Mouse (Mus musculus) midbrain, embryonic 14.5 days (tissue): ENCODE results near the gene Amt. TPM values are rescaled to one million over a fixed set of nuclear protein-coding genes. Genes with fewer than 3 reads are reported as not detected.

Experiments
- ATAC-seq: fragments of 200-750 bp; cut with Nextera tagmentation; 2 replicates; pipeline ENCODE4 v1.8.0; 2017; ENCODE audit warnings: moderate number of reproducible peaks, moderate library complexity; ENCODE audit not compliant: low FRiP score, low TSS enrichment
- DNase-seq: peaks from one replicate; pipeline ENCODE4 v3.0.0-alpha.2; 2015
- H3K27ac ChIP-seq: fragments of 300-500 bp; sonication (generic); replicated peaks from 2 replicates; pipeline ENCODE4 v1.5.1; 2014; ENCODE audit warnings: mild to moderate bottlenecking, low read depth, low read length, moderate library complexity
- H3K27me3 ChIP-seq: fragments of 300-500 bp; sonication (generic); 2 replicates; pipeline ENCODE4 v1.6.1; 2014; ENCODE audit warnings: low read length, control low read depth, mixed read lengths; ENCODE audit not compliant: control insufficient read depth, insufficient read depth
- H3K36me3 ChIP-seq: fragments of 300-500 bp; sonication (generic); 2 replicates; pipeline ENCODE4 v1.6.1; 2014; ENCODE audit warnings: low read length, control low read depth; ENCODE audit not compliant: control insufficient read depth, insufficient read depth
- H3K4me1 ChIP-seq: fragments of 300-500 bp; sonication (generic); 2 replicates; pipeline ENCODE4 v1.6.1; 2014; ENCODE audit warnings: mild to moderate bottlenecking, antibody characterized with exemption, low read length, control low read depth; ENCODE audit not compliant: control insufficient read depth, insufficient read depth
- H3K4me2 ChIP-seq: fragments of 300-500 bp; sonication (generic); 2 replicates; pipeline ENCODE4 v1.6.1; 2014; ENCODE audit warnings: mild to moderate bottlenecking, low read length, moderate library complexity
- H3K4me3 ChIP-seq: fragments of 300-500 bp; sonication (generic); replicated peaks from 2 replicates; pipeline ENCODE4 v1.5.1; 2014; ENCODE audit warnings: low read depth, low read length
- H3K9ac ChIP-seq: fragments of 300-500 bp; sonication (generic); replicated peaks from 2 replicates; pipeline ENCODE4 v1.6.1; 2014; ENCODE audit warnings: mild to moderate bottlenecking, low read length, moderate library complexity
- H3K9me3 ChIP-seq: fragments of 300-500 bp; sonication (generic); 2 replicates; pipeline ENCODE4 v1.6.1; 2016; ENCODE audit warnings: low read length, control low read depth, mixed read lengths; ENCODE audit not compliant: control insufficient read depth
- WGBS: fragments of 180-500 bp; shearing (Covaris S2); extraction: QIAGEN DNeasy Blood & Tissue Kit; methylation state at CpG from one replicate; pipeline ENCODE4 v1.1.7; 2014; 5-methylcytosine and 5-hydroxymethylcytosine counted together
- polyA plus RNA-seq: library from polyadenylated mRNA; unstranded; fragments of >200 nt; fragmentation: Nextera tagmentation; extraction: Ambion mirVana; gene quantifications from 2 replicates; pipeline ENCODE4 v1.2.1, GENCODE M21; 2014

Gene Amt
- polyA plus RNA-seq, 1 experiment from 2014 or later, result 23.5 TPM

DNA sequence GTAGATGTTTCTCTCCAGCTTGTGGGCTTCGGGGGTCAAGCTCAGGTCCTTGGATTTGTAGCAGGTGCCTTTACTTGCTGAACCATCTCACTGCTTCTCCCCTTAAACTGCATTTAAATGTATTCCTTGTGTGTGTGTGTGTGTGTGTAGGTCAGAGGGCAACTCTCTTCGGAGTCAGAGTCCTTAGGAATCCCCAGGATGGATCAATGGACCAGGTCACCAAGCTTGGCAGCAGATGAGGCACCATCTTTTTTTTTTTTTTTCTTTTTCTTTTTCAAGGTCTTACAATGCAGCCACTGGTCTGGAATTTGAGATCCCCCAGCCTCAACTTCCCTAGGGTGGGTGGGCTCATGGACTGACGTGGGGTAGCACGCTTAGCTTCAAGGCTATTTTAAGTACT is 47.8 kb downstream of the Amt start:
- Histone ChIP-seq H3K9ac (no peak overlapping the region), H3K9me3 (no peaks in the 10 kb centered on the region), H3K4me1 (peaks cover 32% of the 10 kb centered on the region), H3K27me3 (no peaks in the 10 kb centered on the region), H3K36me3 (no peaks in the 10 kb centered on the region), H3K4me3 (no peak overlapping the region), H3K4me2 (no peak overlapping the region), H3K27ac (no peak overlapping the region)
- ATAC-seq (no peak), DNase-seq (no peak)
- WGBS, result 84% methylated on average over 4 of the region's 4 CpGs

DNA sequence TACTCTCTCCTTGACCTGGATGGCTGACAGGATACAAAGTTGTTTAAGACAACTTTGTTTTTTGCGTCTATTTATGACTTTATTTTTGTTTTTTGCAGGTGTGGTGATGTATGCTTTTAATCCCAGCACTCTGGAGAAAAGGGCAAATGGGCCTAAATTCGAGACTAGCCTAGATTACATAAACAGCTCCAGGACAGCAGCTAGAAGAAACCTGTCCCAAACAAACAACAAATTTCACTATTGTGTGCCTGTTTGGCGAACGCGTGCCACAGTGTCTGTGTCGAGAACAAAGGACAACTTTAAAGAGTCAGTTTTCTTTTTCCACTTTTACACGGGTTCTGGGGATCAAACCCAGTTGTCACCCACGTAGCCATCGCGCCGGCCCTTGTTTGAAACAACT is 50.4 kb downstream of the Amt start:
- peak overlapping the region; percentile 86 for H3K9ac ChIP-seq
- peak overlapping the region; percentile 98 for H3K27ac ChIP-seq
- peak overlapping the region; percentile 88 for H3K4me3 ChIP-seq
- DNase-seq (no peak), ATAC-seq (no peak)
- H3K36me3 ChIP-seq, result peaks cover 24% of the 10 kb centered on the region
- 4% methylated on average over 11 of the region's 11 CpGs for WGBS
- peaks cover 22% of the 10 kb centered on the region for H3K4me1 ChIP-seq
- no peaks in the 10 kb centered on the region for H3K9me3 ChIP-seq
- H3K4me2 ChIP-seq, result peak overlapping the region; percentile 87
- H3K27me3 ChIP-seq, result no peaks in the 10 kb centered on the region

DNA sequence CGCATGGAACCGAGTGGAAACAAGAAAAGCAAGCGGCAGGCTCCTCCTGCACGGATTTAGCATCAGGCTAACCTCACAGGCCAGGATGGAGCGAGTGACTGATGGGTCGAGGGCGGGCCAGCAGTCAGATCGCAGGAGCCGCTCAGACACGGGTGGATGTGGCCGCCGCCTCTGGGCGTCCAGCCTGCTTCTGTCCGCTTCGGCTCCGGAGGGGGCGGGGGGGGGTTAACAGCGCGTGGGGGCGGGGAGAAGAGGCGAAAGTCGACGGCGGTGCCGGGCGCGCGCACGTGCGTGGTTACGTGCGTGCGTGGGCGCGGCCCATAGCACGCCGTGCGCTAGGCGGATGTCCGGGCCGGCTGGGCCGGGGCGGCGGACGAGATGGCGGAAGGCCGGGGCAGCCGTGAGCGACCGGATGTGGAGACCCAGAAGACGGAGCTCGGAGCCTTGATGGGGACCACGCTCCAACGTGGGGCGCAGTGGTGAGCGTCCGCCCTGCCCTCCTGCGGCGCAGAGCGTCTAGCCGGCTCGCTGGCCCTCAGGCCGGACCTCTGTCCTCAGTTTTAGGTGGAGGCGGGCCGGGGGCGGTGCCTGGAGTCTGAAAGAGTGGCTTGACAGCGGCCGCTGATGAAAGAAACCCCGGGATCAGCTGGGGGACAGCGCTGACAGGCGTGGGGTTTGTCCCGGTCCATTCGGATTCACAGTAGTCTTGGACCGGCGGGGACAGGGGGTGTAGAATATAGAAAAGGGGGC is 51.1 kb downstream of the Amt start, which contains the start of gene Usp4:
Gene Usp4 (plus strand): TSS at position 314 of the 750 bp plus-strand sequence.
- H3K27me3 ChIP-seq, result no peaks in the 10 kb centered on the region
- H3K27ac ChIP-seq, result peak within 1 kb of the TSS; percentile 98
- no peaks in the 10 kb centered on the region for H3K9me3 ChIP-seq
- peak within 1 kb of the TSS; percentile 86 for H3K9ac ChIP-seq
- under 1% methylated on average over 74 of the region's 75 CpGs for WGBS
- peak within 1 kb of the TSS; percentile 88 for H3K4me3 ChIP-seq
- peaks cover 31% of the 10 kb centered on the region for H3K36me3 ChIP-seq
- peak; percentile 98 for DNase-seq
- peak within 1 kb of the TSS; percentile 87 for H3K4me2 ChIP-seq
- peak; percentile 93 for ATAC-seq
- H3K4me1 ChIP-seq, result peaks cover 22% of the 10 kb centered on the region

- WGBS, result 12% methylated on average over 14 of the region's 14 CpGs
- peaks cover 22% of the 10 kb centered on the region for H3K4me1 ChIP-seq
Measured at GRCm38 (mm10) chr9:108348290-108348680, 51.6 kb downstream of the Amt start.

DNA sequence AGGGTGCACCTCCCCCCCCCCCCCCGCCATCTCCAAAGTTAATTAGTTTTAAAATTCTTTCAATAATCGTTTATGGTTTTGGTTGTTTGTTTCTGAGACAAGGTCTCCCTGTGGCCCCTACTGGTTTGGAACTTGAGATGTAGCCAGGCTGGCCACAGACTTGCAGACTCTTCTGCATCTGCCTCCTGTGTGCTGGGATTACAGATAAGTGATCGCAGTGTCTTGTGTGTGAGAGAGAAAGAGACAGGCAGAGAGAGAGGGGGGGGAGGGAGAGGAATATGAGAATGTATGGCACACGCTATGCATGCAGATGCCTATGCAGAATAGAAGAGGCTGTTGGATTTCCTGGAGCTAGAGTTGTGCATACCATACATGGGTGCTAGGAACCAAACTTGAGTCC is 53.1 kb downstream of the Amt start:
- H3K4me3 ChIP-seq, result no peak overlapping the region
- peaks cover 51% of the 10 kb centered on the region for H3K36me3 ChIP-seq
- no peaks in the 10 kb centered on the region for H3K27me3 ChIP-seq
- H3K4me1 ChIP-seq, result peaks cover 22% of the 10 kb centered on the region
- H3K4me2 ChIP-seq, result no peak overlapping the region
- ATAC-seq (no peak), DNase-seq (no peak)
- no peak overlapping the region for H3K9ac ChIP-seq
- no peak overlapping the region for H3K27ac ChIP-seq
- WGBS, result 94% methylated on average over 4 of the region's 4 CpGs
- H3K9me3 ChIP-seq, result no peaks in the 10 kb centered on the region

More at GRCm38 (mm10) chr9:108348290-108348680, 51.6 kb downstream of the Amt start:
- H3K4me2 ChIP-seq, result peak overlapping the region; percentile 87
- H3K36me3 ChIP-seq, result peaks cover 37% of the 10 kb centered on the region
- H3K27me3 ChIP-seq, result no peaks in the 10 kb centered on the region
- H3K9me3 ChIP-seq, result no peaks in the 10 kb centered on the region
- H3K27ac ChIP-seq, result peak overlapping the region; percentile 98
- peak overlapping the region; percentile 86 for H3K9ac ChIP-seq
- H3K4me3 ChIP-seq, result peak overlapping the region; percentile 88
- DNase-seq (no peak), ATAC-seq (no peak)

Other genes with a start within 250 kb of the Amt start
- gene Gmppb, start 247.6 kb upstream of the Amt start, polyA plus RNA-seq, result 14.0 and 16.7 TPM in 2 replicates
- gene Amigo3, start 243.7 kb upstream of the Amt start, polyA plus RNA-seq, result 2.4 and 3.5 TPM in 2 replicates
- not detected in 2 replicates for gene Mst1, start 216.4 kb upstream of the Amt start, polyA plus RNA-seq
- gene Rnf123, start 213.5 kb upstream of the Amt start, polyA plus RNA-seq, result 54.8 and 56.2 TPM in 2 replicates
- gene Apeh, start 202.2 kb upstream of the Amt start, polyA plus RNA-seq, result 38.0 and 43.8 TPM in 2 replicates
- 14.2 and 14.7 TPM in 2 replicates for gene Bsn, start 106.5 kb upstream of the Amt start, polyA plus RNA-seq
- gene Dag1, start 32.9 kb upstream of the Amt start, polyA plus RNA-seq, result 49.3 and 64.2 TPM in 2 replicates
- gene Nicn1, start 6.4 kb upstream of the Amt start, polyA plus RNA-seq, result 138 and 157 TPM in 2 replicates
- 217 and 224 TPM in 2 replicates for gene Rhoa, start 9.3 kb downstream of the Amt start, polyA plus RNA-seq
- 52.3 and 56.3 TPM in 2 replicates for gene Tcta, start 9.3 kb downstream of the Amt start, polyA plus RNA-seq
- 476 and 480 TPM in 2 replicates for gene Gpx1, start 42.0 kb downstream of the Amt start, polyA plus RNA-seq
- gene Usp4, start 51.0 kb downstream of the Amt start, polyA plus RNA-seq, result 113 and 144 TPM in 2 replicates
- gene 1700102P08Rik, start 96.0 kb downstream of the Amt start, polyA plus RNA-seq, result 1.6 and 2.7 TPM in 2 replicates
- 0.98 and 1.4 TPM in 2 replicates for gene Ccdc36, start 131.6 kb downstream of the Amt start, polyA plus RNA-seq
- not detected in 2 replicates for gene BC048562, start 139.6 kb downstream of the Amt start, polyA plus RNA-seq
- 48.8 and 58.2 TPM in 2 replicates for gene Ccdc71, start 163.7 kb downstream of the Amt start, polyA plus RNA-seq
- gene Klhdc8b, start 164.7 kb downstream of the Amt start, polyA plus RNA-seq, result 59.3 and 61.2 TPM in 2 replicates
- 9.4 and 15.9 TPM in 2 replicates for gene Lamb2, start 182.9 kb downstream of the Amt start, polyA plus RNA-seq
- gene Usp19, start 193.7 kb downstream of the Amt start, polyA plus RNA-seq, result 64.3 and 72.5 TPM in 2 replicates
- gene Qars, start 210.9 kb downstream of the Amt start, polyA plus RNA-seq, result 61.8 and 70.8 TPM in 2 replicates
- 119 and 146 TPM in 2 replicates for gene Qrich1, start 220.0 kb downstream of the Amt start, polyA plus RNA-seq